Mouse (Mus musculus) embryonic fibroblast, embryonic 13.5 days (primary cell): ENCODE measurements around the gene Il4i1.
"Not testable (repeated sequence)": the region's sequence is repeated elsewhere in the genome, so short reads cannot be mapped to it uniquely, and the experiment has no call there.

ENCODE experiments used
- CTCF ChIP-seq: IDR thresholded peaks from 2 replicates; pipeline ENCODE4 v1.5.1; 2011; ENCODE audit warnings: mild to moderate bottlenecking, control low read depth, low read length, moderate library complexity, borderline replicate concordance; ENCODE audit not compliant: insufficient read depth
- POLR2A ChIP-seq: IDR thresholded peaks from 2 replicates; pipeline ENCODE4 v1.6.1; 2011; ENCODE audit warnings: low read depth, mild to moderate bottlenecking, control low read depth, low read length, moderate library complexity

GRCm38 (mm10) chr7:44871774-44872173, 55.6 kb downstream of the Il4i1 start:
- not testable (repeated sequence) for TF ChIP-seq POLR2A, CTCF
